Mouse (Mus musculus): ENCODE results near the gene C130026I21Rik.
"Not testable (repeated sequence)": the region's sequence is repeated elsewhere in the genome, so short reads cannot be mapped to it uniquely, and the experiment has no call there.

GRCm38 (mm10) chr1:84993235-84993634, 277.1 kb downstream of the C130026I21Rik start:
- TF ChIP-seq CTCF, POLR2A (IDR thresholded peaks at IDR 0.05; ENCODE audit: insufficient read depth, low read depth, low read length): not testable (repeated sequence)

Measured in olfactory bulb, adult 2 months (tissue).